Comparison of ENCODE assay signal across 12 mouse cellular contexts in the genomic region with DNA sequence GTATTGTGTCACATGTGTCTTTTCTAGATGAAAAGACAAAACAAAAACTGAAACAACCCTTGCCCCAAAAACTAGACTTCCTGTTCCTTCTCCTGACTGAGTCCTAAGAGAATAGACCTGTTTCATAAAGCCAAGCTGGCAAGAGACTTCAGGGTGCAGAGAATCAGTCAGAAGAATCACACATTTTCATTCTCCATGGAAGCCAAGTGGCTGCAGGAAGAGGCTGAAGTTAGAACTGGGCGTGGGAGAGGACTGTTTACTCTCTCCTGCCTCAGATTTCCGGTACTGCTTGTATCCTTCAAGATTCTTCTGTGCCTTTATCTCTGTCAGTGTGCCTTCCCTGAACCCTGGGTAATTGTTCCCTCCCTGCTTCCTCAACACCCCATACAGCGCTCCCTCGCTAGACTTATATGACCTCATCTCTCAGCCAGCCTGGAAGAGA.
DNase-seq lines count a peak whose midpoint lies in the region; ATAC-seq and TF ChIP-seq lines count a peak whose summit lies in the region.
"Had no signal": no experiment of that assay in that cellular context is flagged by ENCODE, and none has a peak within 500 bp of the region (broad histone marks: within the 10 kb centered on the region; RNA-seq: fewer than 3 reads in every experiment).

No protein-coding gene starts in this region.

- intact Hi-C loops in gastrocnemius, adult 2 months (cut with DNase I), result no loop called here
- intact Hi-C loops in gastrocnemius, postnatal 14 days (cut with DNase I; ENCODE audit: low total_unique reads), result no loop called here

- no peak overlapping the region for H3K4me3 ChIP-seq in gastrocnemius, adult 2 months

- peak overlapping the region; percentile 58 for H3K27ac ChIP-seq in gastrocnemius, adult 2 months
- H3K27ac ChIP-seq: hindbrain, embryonic 14.5 days had no signal

- no peak for TF ChIP-seq CTCF in gastrocnemius, adult 2 months (IDR thresholded peaks at IDR 0.05)

- DNase-seq in gastrocnemius, adult 2 months, result no peak
- DNase-seq in gastrocnemius, postnatal 14 days, result no peak
- DNase-seq in thymus, postnatal 0 days (ENCODE audit: low spot score), result peak; percentile 44
- no peak for DNase-seq in thymus, adult 18-20 months
- DNase-seq in lung, postnatal 25 days (ENCODE audit: low spot score), result peak; percentile 79
- DNase-seq in adrenal gland, postnatal 36 days, result no peak
- DNase-seq in retina, embryonic 14.5 days (ENCODE audit: low spot score), result no peak
- DNase-seq: cerebellum, postnatal 10 days; right cerebral cortex, postnatal 14 days had no signal

- ATAC-seq in monocyte, adult 5-6 weeks (replicated peaks; ENCODE audit: insufficient number of reproducible peaks, low FRiP score, low TSS enrichment, poor library complexity, severe bottlenecking), result no peak
- ATAC-seq: midbrain, embryonic 16.5 days had no signal

Comparison
In these comparisons a context has a peak if more than half of its experiments do, and no peak if none do; other contexts are left out.
1. DNase-seq: peak in thymus, postnatal 0 days (single experiment) and lung, postnatal 25 days (single experiment); none in gastrocnemius, adult 2 months (single experiment), gastrocnemius, postnatal 14 days (single experiment), thymus, adult 18-20 months (0 of 2), adrenal gland, postnatal 36 days (0 of 2) and retina, embryonic 14.5 days (single experiment).